Mouse (Mus musculus) spleen, postnatal 4 days (tissue): ENCODE results near the gene Cltb.

Experiments used
- DNase-seq, 2 experiments: peaks; one replicate each; pipeline ENCODE4 v3.0.0; 2022; ENCODE audit warnings: low spot score in 2 of 2

Gene Cltb

GRCm38 (mm10) chr13:54564232-54565200 lies 46.6 kb downstream of the Cltb start:
- DNase-seq = no peak

GRCm38 (mm10) chr13:54562562-54562961 lies 48.6 kb downstream of the Cltb start:
- no peak for DNase-seq

- DNase-seq = no peak
Observed at GRCm38 (mm10) chr13:54560608-54561007, 50.5 kb downstream of the Cltb start.

- no peak for DNase-seq
Observed at GRCm38 (mm10) chr13:54559656-54560055, 51.5 kb downstream of the Cltb start.

GRCm38 (mm10) chr13:54557652-54558051 lies 53.5 kb downstream of the Cltb start:
- DNase-seq = no peak

- DNase-seq = no peak
Observed at GRCm38 (mm10) chr13:54556796-54557195, 54.3 kb downstream of the Cltb start.

GRCm38 (mm10) chr13:54556176-54556575 lies 55.0 kb downstream of the Cltb start:
- DNase-seq = no peak

GRCm38 (mm10) chr13:54548036-54548435 lies 63.1 kb downstream of the Cltb start:
- no peak for DNase-seq
